Mouse (Mus musculus): Measurements from ENCODE around the gene Dcaf10. TPM values are rescaled to one million over a fixed set of nuclear protein-coding genes. Genes with fewer than 3 reads are reported as not detected.

Gene Dcaf10
- polyA plus RNA-seq, 1 experiment: 4.0 TPM

GRCm38 (mm10) chr4:45411181-45411790 is 69.4 kb downstream of the Dcaf10 start:
- H3K9me3 ChIP-seq (ENCODE audit: control insufficient read depth, low read length): no peaks in the 10 kb centered on the region
- peaks cover 5% of the 10 kb centered on the region for H3K36me3 ChIP-seq (ENCODE audit: control insufficient read depth)
- no peak for TF ChIP-seq GATA1 (IDR thresholded peaks at IDR 0.05; ENCODE audit: low read length)
- TF ChIP-seq TAL1 (IDR thresholded peaks at IDR 0.05; ENCODE audit: low read length): no peak
- H3K4me3 ChIP-seq (replicated peaks): no peak overlapping the region
- peaks cover 35% of the 10 kb centered on the region for H3K4me1 ChIP-seq (ENCODE audit: control insufficient read depth)
- peaks cover 42% of the 10 kb centered on the region for H3K27me3 ChIP-seq (ENCODE audit: control insufficient read depth)

- H3K9me3 ChIP-seq (ENCODE audit: control insufficient read depth, low read length): no peaks in the 10 kb centered on the region; the same call in 1 of the 2 replicates
- no peak for TF ChIP-seq TAL1 (IDR thresholded peaks at IDR 0.05; ENCODE audit: low read length)
- no peak for TF ChIP-seq GATA1 (IDR thresholded peaks at IDR 0.05; ENCODE audit: low read length)
- H3K4me1 ChIP-seq (ENCODE audit: control insufficient read depth): peaks cover 24% of the 10 kb centered on the region
- H3K27me3 ChIP-seq (ENCODE audit: control insufficient read depth): peaks cover 51% of the 10 kb centered on the region
- no peaks in the 10 kb centered on the region for H3K36me3 ChIP-seq (ENCODE audit: control insufficient read depth)
- H3K4me3 ChIP-seq (replicated peaks): no peak overlapping the region
Measured at GRCm38 (mm10) chr4:45412433-45413192, 70.7 kb downstream of the Dcaf10 start.

- Histone ChIP-seq H3K27me3 (ENCODE audit: control insufficient read depth) (peaks cover 54% of the 10 kb centered on the region), H3K4me3 (replicated peaks) (no peak overlapping the region), H3K4me1 (ENCODE audit: control insufficient read depth) (peaks cover 28% of the 10 kb centered on the region), H3K9me3 (ENCODE audit: control insufficient read depth, low read length) (no peaks in the 10 kb centered on the region; the same call in 1 of the 2 replicates), H3K36me3 (ENCODE audit: control insufficient read depth) (no peaks in the 10 kb centered on the region)
- TF ChIP-seq TAL1 (IDR thresholded peaks at IDR 0.05; ENCODE audit: low read length) (no peak), GATA1 (IDR thresholded peaks at IDR 0.05; ENCODE audit: low read length) (no peak)
Measured at GRCm38 (mm10) chr4:45413674-45414338, 71.9 kb downstream of the Dcaf10 start.

GRCm38 (mm10) chr4:45416314-45416713 is 74.4 kb downstream of the Dcaf10 start:
- H3K27me3 ChIP-seq (ENCODE audit: control insufficient read depth): peaks cover 46% of the 10 kb centered on the region

GRCm38 (mm10) chr4:45418229-45418950 is 76.5 kb downstream of the Dcaf10 start:
- H3K4me3 ChIP-seq (replicated peaks): no peak overlapping the region
- no peaks in the 10 kb centered on the region; the same call in 1 of the 2 replicates for H3K9me3 ChIP-seq (ENCODE audit: control insufficient read depth, low read length)
- H3K4me1 ChIP-seq (ENCODE audit: control insufficient read depth): peaks cover 14% of the 10 kb centered on the region
- peaks cover 21% of the 10 kb centered on the region for H3K36me3 ChIP-seq (ENCODE audit: control insufficient read depth)
- no peak for TF ChIP-seq GATA1 (IDR thresholded peaks at IDR 0.05; ENCODE audit: low read length)
- no peak for TF ChIP-seq TAL1 (IDR thresholded peaks at IDR 0.05; ENCODE audit: low read length)
- peaks cover 30% of the 10 kb centered on the region for H3K27me3 ChIP-seq (ENCODE audit: control insufficient read depth)

More at GRCm38 (mm10) chr4:45416314-45416713, 74.4 kb downstream of the Dcaf10 start:
- TF ChIP-seq TAL1 (IDR thresholded peaks at IDR 0.05; ENCODE audit: low read length) (no peak), GATA1 (IDR thresholded peaks at IDR 0.05; ENCODE audit: low read length) (no peak)
- Histone ChIP-seq H3K4me1 (ENCODE audit: control insufficient read depth) (peaks cover 17% of the 10 kb centered on the region), H3K9me3 (ENCODE audit: control insufficient read depth, low read length) (no peaks in the 10 kb centered on the region; the same call in 1 of the 2 replicates), H3K36me3 (ENCODE audit: control insufficient read depth) (peaks cover under 1% of the 10 kb centered on the region), H3K4me3 (replicated peaks) (no peak overlapping the region)

GRCm38 (mm10) chr4:45419051-45419450 is 77.2 kb downstream of the Dcaf10 start:
- H3K4me3 ChIP-seq (replicated peaks): no peak overlapping the region
- peaks cover 27% of the 10 kb centered on the region for H3K36me3 ChIP-seq (ENCODE audit: control insufficient read depth)
- H3K4me1 ChIP-seq (ENCODE audit: control insufficient read depth): peaks cover 21% of the 10 kb centered on the region
- H3K27me3 ChIP-seq (ENCODE audit: control insufficient read depth): peaks cover 28% of the 10 kb centered on the region
- TF ChIP-seq GATA1 (IDR thresholded peaks at IDR 0.05; ENCODE audit: low read length) (no peak), TAL1 (IDR thresholded peaks at IDR 0.05; ENCODE audit: low read length) (no peak)
- H3K9me3 ChIP-seq (ENCODE audit: control insufficient read depth, low read length): no peaks in the 10 kb centered on the region; the same call in 1 of the 2 replicates

GRCm38 (mm10) chr4:45420733-45421132 is 78.8 kb downstream of the Dcaf10 start:
- Histone ChIP-seq H3K4me1 (ENCODE audit: control insufficient read depth) (peaks cover 23% of the 10 kb centered on the region), H3K36me3 (ENCODE audit: control insufficient read depth) (peaks cover 39% of the 10 kb centered on the region), H3K27me3 (ENCODE audit: control insufficient read depth) (peaks cover 17% of the 10 kb centered on the region), H3K9me3 (ENCODE audit: control insufficient read depth, low read length) (no peaks in the 10 kb centered on the region; the same call in 1 of the 2 replicates), H3K4me3 (replicated peaks) (no peak overlapping the region)
- TF ChIP-seq TAL1 (IDR thresholded peaks at IDR 0.05; ENCODE audit: low read length): no peak

GRCm38 (mm10) chr4:45421519-45422260 is 79.8 kb downstream of the Dcaf10 start:
- Histone ChIP-seq H3K9me3 (ENCODE audit: control insufficient read depth, low read length) (no peaks in the 10 kb centered on the region; the same call in 1 of the 2 replicates), H3K27me3 (ENCODE audit: control insufficient read depth) (peaks cover 8% of the 10 kb centered on the region; the same call in 1 of the 2 replicates), H3K36me3 (ENCODE audit: control insufficient read depth) (peaks cover 48% of the 10 kb centered on the region), H3K4me1 (ENCODE audit: control insufficient read depth) (peaks cover 23% of the 10 kb centered on the region), H3K4me3 (replicated peaks) (no peak overlapping the region)
- no peak for TF ChIP-seq GATA1 (IDR thresholded peaks at IDR 0.05; ENCODE audit: low read length)
- TF ChIP-seq TAL1 (IDR thresholded peaks at IDR 0.05; ENCODE audit: low read length): no peak

Measured in erythroblast, embryonic 14.5 days (primary cell).